Mouse (Mus musculus) ovary, postnatal 14 days (tissue): ENCODE data around the gene Mob3b.

ENCODE experiments used
- DNase-seq: peaks from one replicate; pipeline ENCODE4 v3.0.0; 2022; ENCODE audit warnings: low spot score

Mob3b gene

GRCm38 (mm10) chr4:35148326-35148725 is 9.0 kb downstream of the Mob3b start:
- DNase-seq: no peak

- no peak for DNase-seq
Observed at GRCm38 (mm10) chr4:35146597-35146996, 10.7 kb downstream of the Mob3b start.

GRCm38 (mm10) chr4:35145726-35146125 is 11.6 kb downstream of the Mob3b start:
- no peak for DNase-seq

GRCm38 (mm10) chr4:35143472-35144102 is 13.7 kb downstream of the Mob3b start:
- no peak for DNase-seq

- DNase-seq: no peak
Observed at GRCm38 (mm10) chr4:35140317-35140716, 17.0 kb downstream of the Mob3b start.

DNA sequence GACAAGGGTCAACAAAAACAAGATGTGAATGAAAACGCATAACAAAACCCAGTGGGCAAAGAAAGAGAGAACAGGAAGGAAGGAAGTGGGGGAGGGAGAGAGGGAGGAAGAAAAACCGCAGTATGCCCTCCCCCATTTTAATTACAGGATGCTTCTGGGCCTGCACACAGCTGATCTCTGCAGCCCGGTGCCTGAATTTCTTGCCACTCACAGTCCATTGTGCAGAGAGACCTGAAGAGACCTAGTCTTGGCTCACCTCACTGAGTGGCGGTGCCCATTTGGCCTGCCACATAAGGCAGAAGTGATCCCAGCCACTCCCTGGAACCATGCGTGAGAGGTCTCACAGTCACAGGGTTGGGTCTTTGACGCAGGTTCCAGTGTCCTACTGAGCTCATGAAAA is 19.2 kb downstream of the Mob3b start:
- DNase-seq: no peak

- DNase-seq: no peak
Observed at GRCm38 (mm10) chr4:35136996-35137395, 20.3 kb downstream of the Mob3b start.

- DNase-seq: no peak
Observed at GRCm38 (mm10) chr4:35135806-35136205, 21.5 kb downstream of the Mob3b start.

GRCm38 (mm10) chr4:35134846-35135611 is 22.3 kb downstream of the Mob3b start:
- no peak for DNase-seq

GRCm38 (mm10) chr4:35133411-35133810 is 23.9 kb downstream of the Mob3b start:
- no peak for DNase-seq

GRCm38 (mm10) chr4:35131592-35131991 is 25.7 kb downstream of the Mob3b start:
- no peak for DNase-seq

GRCm38 (mm10) chr4:35130411-35130948 is 26.8 kb downstream of the Mob3b start:
- no peak for DNase-seq

GRCm38 (mm10) chr4:35127759-35128158 is 29.5 kb downstream of the Mob3b start:
- no peak for DNase-seq

DNA sequence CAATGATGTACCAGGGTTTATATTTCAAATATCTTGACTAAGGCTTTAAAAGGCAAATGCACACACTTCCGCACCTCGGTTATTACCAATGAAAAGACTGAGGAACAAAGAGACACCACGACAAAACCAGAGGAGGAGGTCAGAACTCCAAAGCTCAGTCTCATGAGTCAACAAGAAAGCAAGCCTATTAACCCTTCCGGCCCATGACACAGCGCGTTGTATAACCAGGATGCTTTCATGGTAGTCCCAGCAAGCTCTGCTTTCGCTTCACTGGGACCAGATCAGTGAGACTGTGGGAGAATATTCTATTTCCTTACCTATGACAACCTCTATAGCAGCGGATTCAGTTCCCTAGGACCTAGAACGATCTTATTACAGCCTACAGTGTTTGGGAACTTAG is 30.5 kb downstream of the Mob3b start:
- no peak for DNase-seq

DNA sequence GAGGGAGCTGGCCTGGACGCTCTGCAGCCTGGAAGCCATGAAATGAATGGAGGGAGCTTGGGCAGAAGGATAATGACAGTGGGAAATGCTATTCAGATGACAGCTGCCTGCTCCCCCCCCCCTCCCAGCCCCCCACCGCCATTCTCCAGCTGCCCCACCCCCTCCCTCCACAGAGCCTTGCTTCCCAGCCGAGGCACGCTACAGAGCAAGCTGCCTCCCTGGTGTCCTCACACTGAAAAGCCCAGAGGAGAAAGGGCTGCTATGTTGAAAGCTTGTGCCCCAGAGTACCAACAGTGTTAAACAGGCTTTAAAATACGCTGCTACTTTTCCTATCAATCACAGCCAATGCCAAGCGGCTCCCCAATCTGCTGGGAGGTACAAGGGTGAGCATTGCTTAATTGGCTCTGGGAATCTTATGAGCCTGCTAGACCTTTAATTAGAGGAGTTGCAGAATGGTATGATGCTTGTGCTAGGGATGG is 31.9 kb downstream of the Mob3b start:
- no peak for DNase-seq

GRCm38 (mm10) chr4:35124027-35124426 is 33.3 kb downstream of the Mob3b start:
- DNase-seq: no peak

- no peak for DNase-seq
Observed at GRCm38 (mm10) chr4:35123087-35123486, 34.2 kb downstream of the Mob3b start.

- DNase-seq: no peak
Observed at GRCm38 (mm10) chr4:35121060-35121459, 36.2 kb downstream of the Mob3b start.

GRCm38 (mm10) chr4:35120575-35120974 is 36.7 kb downstream of the Mob3b start:
- DNase-seq: no peak

- DNase-seq: no peak
Observed at GRCm38 (mm10) chr4:35120159-35120558, 37.1 kb downstream of the Mob3b start.

DNA sequence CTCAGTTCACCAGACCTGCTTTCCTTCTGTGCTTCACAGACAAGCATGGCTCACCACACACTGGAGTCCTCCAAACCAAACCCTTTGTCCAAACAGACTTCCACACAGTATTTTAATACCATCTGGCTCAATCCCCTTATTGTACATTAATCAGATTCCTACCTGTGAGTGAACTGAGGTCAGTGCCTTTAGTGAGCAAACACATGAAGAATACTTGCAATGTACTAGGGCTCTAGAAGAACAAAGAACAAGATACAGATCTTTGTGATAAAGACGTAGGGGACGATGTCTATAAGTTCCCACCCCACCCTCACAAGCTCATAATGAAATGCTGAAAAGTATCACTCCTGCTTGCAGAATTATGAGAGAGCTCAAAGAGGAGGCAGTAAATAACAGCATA is 38.4 kb downstream of the Mob3b start:
- no peak for DNase-seq

DNA sequence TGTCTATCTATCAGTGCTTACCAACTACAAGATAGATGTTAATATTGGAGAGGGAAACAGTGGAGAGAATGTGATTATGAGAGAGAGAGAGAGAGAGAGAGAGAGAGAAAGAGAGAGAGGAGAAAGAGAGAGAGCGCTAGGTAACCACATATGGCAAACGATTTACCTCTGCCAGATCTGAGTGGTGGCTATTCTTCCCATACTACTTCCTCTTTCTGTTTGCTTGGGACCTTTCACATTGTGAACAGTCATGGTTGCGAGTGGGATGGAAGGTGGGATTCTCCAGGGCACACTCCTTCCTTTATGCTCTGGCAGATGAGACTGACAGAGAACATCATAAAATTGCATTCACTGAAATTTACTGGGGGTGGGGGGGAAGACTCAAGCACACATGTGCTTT is 40.1 kb downstream of the Mob3b start:
- no peak for DNase-seq

DNA sequence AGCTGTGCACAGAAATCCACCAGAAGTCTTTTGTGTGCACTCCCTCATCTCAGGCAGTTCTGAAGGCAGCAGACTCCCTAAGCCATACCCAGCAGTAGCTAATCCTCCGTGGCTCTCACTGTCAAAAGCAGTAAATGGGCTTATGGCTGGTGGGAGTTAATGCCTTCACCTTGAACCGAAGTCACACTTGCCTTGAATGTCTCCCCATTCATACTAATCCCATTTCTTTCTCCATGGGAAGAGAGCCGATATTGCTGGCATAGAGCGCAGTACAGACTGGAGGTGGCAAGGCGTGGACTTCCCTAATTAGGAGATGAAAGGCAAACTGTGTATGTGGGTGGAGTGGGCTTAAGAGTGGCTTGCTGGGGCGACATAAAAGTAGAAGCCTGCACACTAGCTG is 41.4 kb downstream of the Mob3b start:
- DNase-seq: no peak
